23 mouse cellular contexts compared by ENCODE assay signal in genomic region chr9:49987481-49987880, GRCm38 (mm10).
A peak's percentile ranks its signal among the peaks of the same experiment; 100 is the strongest.
DNase-seq lines count a peak whose midpoint lies in the region; ATAC-seq and TF ChIP-seq lines count a peak whose summit lies in the region.
"Had no signal": no experiment of that assay in that cellular context is flagged by ENCODE, and none has a peak within 500 bp of the region (broad histone marks: within the 10 kb centered on the region; RNA-seq: fewer than 3 reads in every experiment).

No protein-coding gene starts in this region.

- H3K36me3 ChIP-seq in heart, embryonic 10.5 days: no peaks in the 10 kb centered on the region
- H3K36me3 ChIP-seq in neural tube, embryonic 13.5 days: no peaks in the 10 kb centered on the region
- no peaks in the 10 kb centered on the region for H3K36me3 ChIP-seq in kidney, embryonic 15.5 days
- no peaks in the 10 kb centered on the region for H3K36me3 ChIP-seq in midbrain, embryonic 13.5 days
- H3K36me3 ChIP-seq: embryonic facial prominence, embryonic 10.5 days; hindbrain, embryonic 10.5 days; liver, embryonic 13.5 days had no signal

- H3K9me3 ChIP-seq in heart, embryonic 10.5 days: no peaks in the 10 kb centered on the region
- no peaks in the 10 kb centered on the region for H3K9me3 ChIP-seq in neural tube, embryonic 13.5 days
- no peaks in the 10 kb centered on the region for H3K9me3 ChIP-seq in kidney, embryonic 15.5 days (replicated peaks)
- no peaks in the 10 kb centered on the region for H3K9me3 ChIP-seq in midbrain, embryonic 13.5 days
- H3K9me3 ChIP-seq: embryonic facial prominence, embryonic 10.5 days; hindbrain, embryonic 10.5 days; liver, embryonic 13.5 days had no signal

- intact Hi-C loops in left cerebral cortex, adult 2 months (cut with DNase I): loop anchor here (10.0 kb wide), 1 partner anchor 107 kb away; no protein-coding TSS in a partner anchor

- peak overlapping the region; percentile 73; the same call in 1 of the 2 replicates for H3K27ac ChIP-seq in heart, embryonic 10.5 days
- 0 out of 2 replicates have a peak overlapping the region, but pooled peaks have one; percentile 28 for H3K27ac ChIP-seq in neural tube, embryonic 13.5 days (replicated peaks)
- H3K27ac ChIP-seq in kidney, embryonic 15.5 days: 0 out of 2 replicates have a peak overlapping the region, but pooled peaks have one; percentile 5
- H3K27ac ChIP-seq in midbrain, embryonic 13.5 days: no peak overlapping the region
- H3K27ac ChIP-seq in left cerebral cortex, adult 2 months: no peak overlapping the region
- H3K27ac ChIP-seq: embryonic facial prominence, embryonic 10.5 days; heart, adult 2 months; hindbrain, embryonic 10.5 days; liver, embryonic 13.5 days had no signal

- no peak for TF ChIP-seq CTCF in left cerebral cortex, adult 2 months (IDR thresholded peaks at IDR 0.05)

- DNase-seq in heart, embryonic 10.5 days (ENCODE audit: low spot score): no peak
- no peak for DNase-seq in heart, postnatal 4 days
- no peak for DNase-seq in neural tube, embryonic 10.5 days (ENCODE audit: extremely low spot score, low spot score)
- DNase-seq in cerebellum, adult 11-12 months: no peak
- DNase-seq in left cerebral cortex, adult 2 months (ENCODE audit: extremely low spot score in 1 of 2, low spot score in 2 of 2): no peak
- DNase-seq: adrenal gland, postnatal 36 days; cerebellum, adult 9-11 months; gastrocnemius, postnatal 25 days; layer of hippocampus, adult 9-11 months; liver, embryonic 13.5 days; lung, adult 2 months; lung, postnatal 14 days; right cerebral cortex, postnatal 4 days; thymus, postnatal 25 days had no signal

- no peak overlapping the region for H3K9ac ChIP-seq in neural tube, embryonic 13.5 days
- H3K9ac ChIP-seq in kidney, embryonic 15.5 days: no peak overlapping the region
- H3K9ac ChIP-seq in midbrain, embryonic 13.5 days (replicated peaks): no peak overlapping the region
- H3K9ac ChIP-seq: liver, embryonic 13.5 days had no signal

- H3K4me2 ChIP-seq in neural tube, embryonic 13.5 days: no peak overlapping the region
- H3K4me2 ChIP-seq in kidney, embryonic 15.5 days: no peak overlapping the region
- no peak overlapping the region for H3K4me2 ChIP-seq in midbrain, embryonic 13.5 days (replicated peaks)
- H3K4me2 ChIP-seq: liver, embryonic 13.5 days; midbrain, embryonic 11.5 days had no signal

- no peak overlapping the region for H3K4me3 ChIP-seq in heart, embryonic 10.5 days
- H3K4me3 ChIP-seq in neural tube, embryonic 13.5 days: no peak overlapping the region
- H3K4me3 ChIP-seq in kidney, embryonic 15.5 days (replicated peaks): no peak overlapping the region
- H3K4me3 ChIP-seq in midbrain, embryonic 13.5 days (replicated peaks): no peak overlapping the region
- no peak overlapping the region for H3K4me3 ChIP-seq in left cerebral cortex, adult 2 months
- H3K4me3 ChIP-seq: embryonic facial prominence, embryonic 10.5 days; heart, adult 2 months; hindbrain, embryonic 10.5 days; liver, embryonic 13.5 days had no signal

- ATAC-seq in neural tube, embryonic 13.5 days (ENCODE audit: low read depth): no peak
- ATAC-seq in kidney, embryonic 15.5 days (replicated peaks; ENCODE audit: low FRiP score): no peak
- no peak for ATAC-seq in midbrain, embryonic 13.5 days
- ATAC-seq: CD4-positive, CD25-positive, alpha-beta regulatory T cell, adult 4 months; forebrain, embryonic 16.5 days had no signal

- peaks cover 20% of the 10 kb centered on the region for H3K4me1 ChIP-seq in heart, embryonic 10.5 days
- peaks cover 23% of the 10 kb centered on the region for H3K4me1 ChIP-seq in neural tube, embryonic 13.5 days (replicated peaks)
- peaks cover 24% of the 10 kb centered on the region for H3K4me1 ChIP-seq in kidney, embryonic 15.5 days
- H3K4me1 ChIP-seq in midbrain, embryonic 13.5 days (replicated peaks): peaks cover 10% of the 10 kb centered on the region; the same call in 1 of the 2 replicates
- H3K4me1 ChIP-seq: embryonic facial prominence, embryonic 10.5 days; liver, embryonic 13.5 days had no signal

- H3K27me3 ChIP-seq in heart, embryonic 10.5 days (ENCODE audit: insufficient read depth, poor library complexity, severe bottlenecking): no peaks in the 10 kb centered on the region
- H3K27me3 ChIP-seq in neural tube, embryonic 13.5 days: no peaks in the 10 kb centered on the region
- no peaks in the 10 kb centered on the region for H3K27me3 ChIP-seq in kidney, embryonic 15.5 days
- no peaks in the 10 kb centered on the region for H3K27me3 ChIP-seq in midbrain, embryonic 13.5 days
- H3K27me3 ChIP-seq: liver, embryonic 13.5 days had no signal

Comparison
In these comparisons a context has a peak if more than half of its experiments do, and no peak if none do; other contexts are left out.
1. H3K27ac ChIP-seq: peak in heart, embryonic 10.5 days (single experiment), neural tube, embryonic 13.5 days (single experiment) and kidney, embryonic 15.5 days (single experiment); none in midbrain, embryonic 13.5 days (single experiment) and left cerebral cortex, adult 2 months (single experiment).